Mouse (Mus musculus) yolk sac, embryonic 10.5 days (tissue): ENCODE measurements at regions not wholly inside any gene's neighbourhood (a gene's known extent, or its start where the extent isn't known, plus 50 kb on each side); places are given as distances from the start of the nearest gene placed in this dataset.

Source experiments
- DNase-seq: peaks from one replicate; pipeline ENCODE4 v3.0.0-alpha.2; 2017; ENCODE audit warnings: low spot score

DNA sequence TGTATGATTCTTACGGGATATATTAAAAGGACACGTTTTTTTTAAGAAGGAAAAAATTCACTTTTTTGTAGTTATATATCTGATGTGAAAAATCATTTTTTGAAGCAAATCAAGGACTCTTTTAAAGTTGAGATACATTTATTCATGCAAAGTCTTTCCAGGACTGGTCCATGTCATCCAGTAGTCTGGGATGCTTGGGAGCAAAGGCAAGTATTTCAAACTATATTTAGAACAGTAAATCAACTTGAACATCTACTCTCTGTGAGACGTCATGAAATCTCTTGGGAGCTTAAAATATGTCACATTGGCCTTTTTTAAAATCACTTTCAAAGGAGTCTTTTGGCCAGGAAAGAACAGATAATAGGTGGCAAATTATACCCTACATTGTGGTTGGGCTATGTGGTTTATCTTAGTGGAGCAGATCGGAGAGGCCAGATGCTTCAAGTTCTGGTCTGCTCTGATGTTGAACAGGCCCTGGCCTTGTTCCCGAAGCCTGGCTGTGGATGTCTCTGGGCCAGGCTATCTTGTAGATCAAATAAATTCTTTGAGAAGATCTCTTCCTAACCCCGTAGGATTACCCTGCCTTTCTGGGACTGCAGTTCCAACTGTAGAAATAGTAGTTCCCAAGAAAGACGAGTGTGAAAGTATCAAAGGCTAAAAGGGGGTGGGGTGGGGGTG, 936.8 kb upstream of the Lcorl start:
- DNase-seq: peak; percentile 59

DNA sequence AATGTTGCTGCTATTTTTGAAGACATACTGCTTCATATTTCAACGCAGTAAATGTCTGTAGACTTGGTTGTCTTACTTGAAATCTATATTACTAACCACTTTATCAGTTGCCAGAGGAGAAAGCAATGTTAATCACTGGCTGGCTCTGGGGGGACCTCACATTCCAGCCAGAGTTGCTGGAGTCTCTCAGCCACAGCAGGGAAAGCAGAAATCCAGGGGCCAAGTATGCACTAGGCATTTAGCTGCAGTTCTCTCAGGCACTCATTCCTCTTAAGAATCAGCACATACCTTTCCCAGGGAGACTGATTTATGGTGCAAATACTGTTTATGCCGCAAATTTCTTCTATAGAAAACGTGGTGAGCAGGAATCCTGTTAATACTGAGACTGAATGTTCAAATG, 933.6 kb upstream of the Lcorl start:
- peak; percentile 58 for DNase-seq

- DNase-seq: no peak
These were observed 933.1 kb upstream of the Lcorl start for GRCm38 (mm10) chr5:46790536-46790935.

GRCm38 (mm10) chr5:46787079-46787478, 929.7 kb upstream of the Lcorl start:
- no peak for DNase-seq

- DNase-seq: no peak
These were observed 898.7 kb upstream of the Lcorl start for GRCm38 (mm10) chr5:46756094-46756493.

- DNase-seq: no peak
These were observed 882.7 kb upstream of the Lcorl start for GRCm38 (mm10) chr5:46740034-46740582.

DNA sequence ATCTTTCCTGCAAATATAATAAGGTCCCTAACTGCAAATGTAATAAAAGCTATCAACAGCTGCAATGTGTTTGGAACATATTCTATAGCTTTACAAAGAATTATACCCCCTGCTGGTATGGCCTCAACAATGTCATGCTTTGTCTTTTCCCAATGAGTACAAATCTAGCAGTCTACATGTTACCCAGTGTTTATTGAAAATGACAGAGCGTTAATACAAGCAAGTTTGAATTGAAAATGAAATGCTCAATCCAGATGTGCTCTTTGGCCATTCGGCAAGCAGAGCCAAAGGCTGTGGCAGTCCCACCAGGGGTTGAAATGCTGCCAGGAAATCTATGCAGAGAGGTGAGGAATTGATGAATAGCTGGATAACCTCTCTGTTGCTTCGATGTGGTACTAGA, 875.1 kb upstream of the Lcorl start:
- no peak for DNase-seq

DNA sequence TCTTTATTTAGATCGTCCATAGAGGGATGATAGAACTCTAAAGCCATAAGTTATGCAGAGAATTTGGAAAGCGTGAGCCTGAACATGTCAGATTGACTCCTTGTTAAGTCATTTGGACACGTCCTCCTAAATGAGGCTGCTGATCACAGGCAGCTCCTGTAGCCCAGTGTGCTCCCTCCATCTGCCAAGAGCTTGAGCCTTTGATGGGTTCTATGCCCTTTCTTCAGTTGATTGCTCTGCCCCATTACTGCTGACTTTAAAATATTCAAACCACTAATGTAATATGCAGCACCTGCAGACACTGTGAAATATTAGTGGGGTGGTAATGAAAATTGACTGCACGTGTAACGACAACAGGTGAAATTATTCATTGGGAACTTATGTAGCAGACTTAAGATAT, 874.6 kb upstream of the Lcorl start:
- no peak for DNase-seq

- DNase-seq: no peak
These were observed 873.9 kb upstream of the Lcorl start for GRCm38 (mm10) chr5:46731297-46731696.

DNA sequence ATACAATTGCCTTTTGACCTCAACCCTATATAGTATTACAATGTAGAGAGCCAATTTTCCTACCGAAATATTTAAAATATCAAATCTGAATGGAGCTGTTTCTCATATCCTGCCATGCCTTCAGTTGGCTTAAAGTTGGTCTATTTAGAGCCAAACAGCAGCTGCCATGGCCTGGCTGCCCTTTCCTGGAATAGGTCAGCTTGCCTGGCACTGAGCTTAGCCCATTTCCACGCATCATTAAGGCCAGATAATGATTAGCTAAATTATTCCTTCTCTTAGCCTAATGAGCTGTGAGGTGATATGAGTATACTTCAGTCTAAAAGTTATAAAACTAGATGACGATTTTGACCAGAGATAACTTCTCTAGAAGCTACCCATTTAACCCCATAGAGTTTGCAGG, 852.2 kb upstream of the Lcorl start:
- DNase-seq: no peak

- no peak for DNase-seq
These were observed 850.4 kb upstream of the Lcorl start for GRCm38 (mm10) chr5:46707845-46708244.

- no peak for DNase-seq
These were observed 849.6 kb upstream of the Lcorl start for GRCm38 (mm10) chr5:46707021-46707420.

- no peak for DNase-seq
These were observed 820.6 kb upstream of the Lcorl start for GRCm38 (mm10) chr5:46678007-46678406.

GRCm38 (mm10) chr5:46674810-46675502, 817.5 kb upstream of the Lcorl start:
- no peak for DNase-seq

DNA sequence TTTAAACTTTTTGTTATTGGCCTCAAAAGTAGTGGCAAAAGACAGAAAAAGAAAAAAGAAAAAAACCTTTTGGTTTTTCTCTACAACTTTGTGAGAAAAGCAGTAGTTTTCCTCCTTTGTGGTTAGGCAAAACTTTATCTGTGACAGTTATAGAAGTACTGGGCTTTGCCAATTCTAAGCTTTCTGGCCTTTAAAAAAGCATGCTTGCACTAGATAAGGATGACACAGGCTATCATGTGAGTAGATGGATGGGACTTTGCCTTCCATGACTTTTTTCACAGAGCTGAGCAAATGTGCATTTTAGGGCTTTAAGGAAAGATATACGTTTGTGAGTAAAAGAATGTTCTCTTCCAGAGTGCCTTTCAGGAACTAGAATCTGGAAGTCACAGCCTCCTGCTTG, 816.0 kb upstream of the Lcorl start:
- no peak for DNase-seq

GRCm38 (mm10) chr5:46670484-46670883, 813.1 kb upstream of the Lcorl start:
- DNase-seq: no peak

- DNase-seq: no peak
These were observed 808.8 kb upstream of the Lcorl start for GRCm38 (mm10) chr5:46666250-46666649.

DNA sequence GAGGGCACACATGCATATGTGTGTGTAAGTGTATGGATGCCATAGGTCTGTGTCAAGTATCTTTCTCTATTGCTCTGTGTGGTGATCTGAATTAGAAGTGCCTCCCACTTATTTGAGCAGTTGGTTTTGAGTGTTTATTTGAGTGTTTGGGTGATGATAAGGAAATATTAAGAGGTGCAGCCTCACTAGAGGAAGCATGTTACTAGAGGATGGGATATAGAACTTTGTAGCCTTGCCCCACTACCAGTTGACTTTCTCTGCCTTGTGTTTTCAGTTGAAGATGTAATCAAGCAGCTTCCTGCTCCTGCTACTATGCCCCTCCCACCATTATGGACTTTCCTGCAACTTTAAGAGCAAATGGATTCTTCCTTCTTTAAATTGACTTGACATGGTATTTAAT, 799.6 kb upstream of the Lcorl start:
- DNase-seq: no peak

- DNase-seq: no peak
These were observed 796.8 kb upstream of the Lcorl start for GRCm38 (mm10) chr5:46654189-46654588.

- DNase-seq: no peak
These were observed 785.6 kb upstream of the Lcorl start for GRCm38 (mm10) chr5:46643009-46643408.

DNA sequence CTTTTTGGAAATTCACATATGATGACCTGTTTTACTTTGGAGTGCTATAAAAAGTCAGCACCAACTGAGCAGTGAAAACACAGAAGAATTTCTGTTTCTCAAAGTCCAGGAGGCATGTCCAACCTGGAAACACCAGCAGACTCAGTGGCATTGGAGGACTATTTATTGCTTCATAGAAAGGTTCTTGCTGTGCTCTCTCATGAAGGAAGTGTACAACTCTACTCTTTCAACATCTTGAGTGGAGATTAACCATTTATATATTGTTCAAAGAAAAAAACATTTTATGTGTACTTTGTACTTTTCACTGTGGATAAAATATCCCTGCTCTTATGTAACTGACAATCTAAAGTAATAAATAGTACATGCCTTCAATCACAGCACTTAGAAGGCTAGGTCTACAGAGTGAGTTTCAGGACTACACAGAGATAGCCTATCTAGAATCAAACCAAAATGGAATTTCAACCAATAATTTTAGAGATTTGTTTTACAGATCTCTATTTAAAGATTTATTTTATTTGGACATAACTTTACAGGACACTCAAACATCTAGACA, 777.8 kb upstream of the Lcorl start:
- DNase-seq: no peak
